Mouse (Mus musculus): ENCODE measurements at regions not wholly inside any gene's neighbourhood (a gene's known extent, or its start where the extent isn't known, plus 50 kb on each side); places are given as distances from the start of the nearest gene placed in this dataset.

DNA sequence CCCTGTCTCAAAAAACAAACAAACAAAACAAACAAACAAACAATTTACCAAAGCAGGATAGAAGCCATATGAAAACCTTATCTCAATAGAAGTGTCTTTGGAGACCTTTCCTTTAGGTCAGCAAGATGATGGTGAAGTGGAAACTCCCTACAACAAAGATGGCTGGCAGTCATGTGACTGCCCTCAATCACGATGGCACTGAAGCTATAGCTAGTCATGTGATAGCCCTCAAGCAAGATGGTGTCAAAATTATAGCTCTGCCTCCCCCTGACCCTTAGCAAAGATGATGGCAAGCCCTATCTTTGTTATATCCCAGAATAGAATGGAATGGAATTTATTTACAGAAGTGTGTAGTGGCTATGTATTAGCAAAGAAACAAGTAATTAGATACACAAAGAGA lies 423.2 kb downstream of the 1810013L24Rik start:
- Histone ChIP-seq H3K4me3 (ENCODE audit: insufficient read depth in 1 of 2, low read depth in 1 of 2, low read length in 2 of 2, poor library complexity in 1 of 2, severe bottlenecking in 1 of 2) (no peak overlapping the region), H3K36me3 (ENCODE audit: control insufficient read depth, insufficient read depth, low read length, poor library complexity, severe bottlenecking) (no peaks in the 10 kb centered on the region), H3K4me1 (ENCODE audit: control insufficient read depth in 2 of 2, insufficient read depth in 2 of 2, low read length in 2 of 2, poor library complexity in 1 of 2) (peaks cover 4 to 20% of the 10 kb centered on the region in 2 experiments), H3K9me3 (ENCODE audit: control insufficient read depth, insufficient read depth, low read depth, low read length) (no peaks in the 10 kb centered on the region), H3K27ac (ENCODE audit: insufficient read depth, low read depth, low read length, poor library complexity, severe bottlenecking) (no peak overlapping the region), H3K9ac (ENCODE audit: insufficient read depth, low read depth, low read length, poor library complexity, severe bottlenecking) (no peak overlapping the region)
- no peak for DNase-seq (ENCODE audit: low read depth, low spot score)
- in situ Hi-C loops (cut with MboI; ENCODE audit: low sequenced_read_pairs in 2 of 2, unreplicated experiment in 2 of 2) = no loop called here
- TF ChIP-seq MAFK (IDR thresholded peaks at IDR 0.05; ENCODE audit: insufficient read depth, low read depth, low read length) (no peak), HCFC1 (IDR thresholded peaks at IDR 0.05; ENCODE audit: borderline replicate concordance, insufficient read depth, low read length) (peak; percentile 63; the same call in 1 of the 2 replicates)

DNA sequence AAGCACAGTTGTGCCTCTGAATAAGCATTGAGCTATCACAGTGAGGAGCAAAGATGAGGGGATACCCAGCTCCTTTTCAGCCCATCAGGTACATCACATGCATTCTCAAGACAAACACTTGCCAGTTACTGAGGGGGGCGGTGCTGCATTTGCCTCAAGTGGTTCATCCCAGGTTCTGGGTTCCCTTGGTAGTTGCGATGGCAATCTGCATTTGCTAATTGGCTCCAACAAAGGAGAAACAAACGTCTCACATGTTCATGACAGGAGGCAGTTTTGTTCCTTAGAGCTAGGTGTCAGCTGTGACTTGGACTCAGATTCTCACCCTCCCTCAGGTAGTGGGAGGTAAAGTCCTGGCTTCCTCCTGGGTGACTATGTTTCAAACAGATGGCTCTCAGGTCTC lies 425.5 kb downstream of the 1810013L24Rik start:
- no peak for DNase-seq (ENCODE audit: low read depth, low spot score)
- TF ChIP-seq CHD2 (IDR thresholded peaks at IDR 0.05; ENCODE audit: low read depth, low read length) = no peak
- TF ChIP-seq ZC3H11A (IDR thresholded peaks at IDR 0.05; ENCODE audit: borderline replicate concordance, low read depth, low read length) = no peak
- TF ChIP-seq ZNF384 (IDR thresholded peaks at IDR 0.05; ENCODE audit: low read depth, low read length) = no peak
- no peak for TF ChIP-seq HCFC1 (IDR thresholded peaks at IDR 0.05; ENCODE audit: borderline replicate concordance, insufficient read depth, low read length)
- TF ChIP-seq MAFK (IDR thresholded peaks at IDR 0.05; ENCODE audit: insufficient read depth, low read depth, low read length) = no peak
- no peak overlapping the region for H3K27ac ChIP-seq (ENCODE audit: insufficient read depth, low read depth, low read length, poor library complexity, severe bottlenecking)
- 0 out of 2 replicates have a peak, but pooled peaks cover 4% of the 10 kb centered on the region for H3K36me3 ChIP-seq (ENCODE audit: control insufficient read depth, insufficient read depth, low read length, poor library complexity, severe bottlenecking)
- H3K4me1 ChIP-seq (ENCODE audit: control insufficient read depth in 2 of 2, insufficient read depth in 2 of 2, low read length in 2 of 2, poor library complexity in 1 of 2) = peaks cover 0 to 4% of the 10 kb centered on the region in 2 experiments; a peak in 2 of 4 replicates
- no peak overlapping the region for H3K4me3 ChIP-seq (ENCODE audit: insufficient read depth in 1 of 2, low read depth in 1 of 2, low read length in 2 of 2, poor library complexity in 1 of 2, severe bottlenecking in 1 of 2)
- in situ Hi-C loops (cut with MboI; ENCODE audit: low sequenced_read_pairs in 2 of 2, unreplicated experiment in 2 of 2) = no loop called here
- H3K9me3 ChIP-seq (ENCODE audit: control insufficient read depth, insufficient read depth, low read depth, low read length) = peaks cover 1% of the 10 kb centered on the region
- no peak overlapping the region for H3K9ac ChIP-seq (ENCODE audit: insufficient read depth, low read depth, low read length, poor library complexity, severe bottlenecking)

GRCm38 (mm10) chr16:9260966-9261365 lies 431.1 kb downstream of the 1810013L24Rik start:
- H3K9ac ChIP-seq (ENCODE audit: insufficient read depth, low read depth, low read length, poor library complexity, severe bottlenecking) = no peak overlapping the region
- no peak overlapping the region; the same call in 1 of the 2 replicates for H3K27ac ChIP-seq (ENCODE audit: insufficient read depth, low read depth, low read length, poor library complexity, severe bottlenecking)
- H3K4me1 ChIP-seq (ENCODE audit: control insufficient read depth in 2 of 2, insufficient read depth in 2 of 2, low read length in 2 of 2, poor library complexity in 1 of 2) = 0 out of 4 replicates have a peak, but pooled peaks cover 0 to 2% of the 10 kb centered on the region in 2 experiments
- no peak for TF ChIP-seq ZC3H11A (IDR thresholded peaks at IDR 0.05; ENCODE audit: borderline replicate concordance, low read depth, low read length)
- TF ChIP-seq ZNF384 (IDR thresholded peaks at IDR 0.05; ENCODE audit: low read depth, low read length) = no peak
- TF ChIP-seq CHD2 (IDR thresholded peaks at IDR 0.05; ENCODE audit: low read depth, low read length) = no peak
- TF ChIP-seq MAFK (IDR thresholded peaks at IDR 0.05; ENCODE audit: insufficient read depth, low read depth, low read length) = no peak
- TF ChIP-seq HCFC1 (IDR thresholded peaks at IDR 0.05; ENCODE audit: borderline replicate concordance, insufficient read depth, low read length) = no peak
- peaks cover 12% of the 10 kb centered on the region for H3K9me3 ChIP-seq (ENCODE audit: control insufficient read depth, insufficient read depth, low read depth, low read length)
- no peak overlapping the region for H3K4me3 ChIP-seq (ENCODE audit: insufficient read depth in 1 of 2, low read depth in 1 of 2, low read length in 2 of 2, poor library complexity in 1 of 2, severe bottlenecking in 1 of 2)
- no peak for DNase-seq (ENCODE audit: low read depth, low spot score)
- in situ Hi-C loops (cut with MboI; ENCODE audit: low sequenced_read_pairs in 2 of 2, unreplicated experiment in 2 of 2) = no loop called here
- peaks cover 6% of the 10 kb centered on the region; the same call in 1 of the 2 replicates for H3K36me3 ChIP-seq (ENCODE audit: control insufficient read depth, insufficient read depth, low read length, poor library complexity, severe bottlenecking)

- Histone ChIP-seq H3K9me3 (ENCODE audit: control insufficient read depth, insufficient read depth, low read depth, low read length) (peaks cover 12% of the 10 kb centered on the region), H3K27ac (ENCODE audit: insufficient read depth, low read depth, low read length, poor library complexity, severe bottlenecking) (peak overlapping the region; percentile 95; the same call in 1 of the 2 replicates), H3K36me3 (ENCODE audit: control insufficient read depth, insufficient read depth, low read length, poor library complexity, severe bottlenecking) (peaks cover 8% of the 10 kb centered on the region), H3K4me3 (ENCODE audit: insufficient read depth in 1 of 2, low read depth in 1 of 2, low read length in 2 of 2, poor library complexity in 1 of 2, severe bottlenecking in 1 of 2) (no peak overlapping the region), H3K4me1 (ENCODE audit: control insufficient read depth in 2 of 2, insufficient read depth in 2 of 2, low read length in 2 of 2, poor library complexity in 1 of 2) (peaks cover 2 to 5% of the 10 kb centered on the region in 2 experiments; a peak in 3 of 4 replicates), H3K9ac (ENCODE audit: insufficient read depth, low read depth, low read length, poor library complexity, severe bottlenecking) (no peak overlapping the region; the same call in 1 of the 2 replicates)
- in situ Hi-C loops (cut with MboI; ENCODE audit: low sequenced_read_pairs in 2 of 2, unreplicated experiment in 2 of 2) = no loop called here
- DNase-seq (ENCODE audit: low read depth, low spot score) = no peak
- TF ChIP-seq CHD2 (IDR thresholded peaks at IDR 0.05; ENCODE audit: low read depth, low read length) = no peak
- peak; percentile 90 for TF ChIP-seq ZNF384 (IDR thresholded peaks at IDR 0.05; ENCODE audit: low read depth, low read length)
Observed at GRCm38 (mm10) chr16:9264554-9265145, 434.8 kb downstream of the 1810013L24Rik start.

GRCm38 (mm10) chr16:9267204-9267603 lies 437.3 kb downstream of the 1810013L24Rik start:
- Histone ChIP-seq H3K27ac (ENCODE audit: insufficient read depth, low read depth, low read length, poor library complexity, severe bottlenecking) (peak overlapping the region; percentile 93), H3K4me3 (ENCODE audit: insufficient read depth in 1 of 2, low read depth in 1 of 2, low read length in 2 of 2, poor library complexity in 1 of 2, severe bottlenecking in 1 of 2) (no peak overlapping the region), H3K9ac (ENCODE audit: insufficient read depth, low read depth, low read length, poor library complexity, severe bottlenecking) (no peak overlapping the region), H3K4me1 (ENCODE audit: control insufficient read depth in 2 of 2, insufficient read depth in 2 of 2, low read length in 2 of 2, poor library complexity in 1 of 2) (peaks cover 2 to 8% of the 10 kb centered on the region in 2 experiments; a peak in 3 of 4 replicates), H3K9me3 (ENCODE audit: control insufficient read depth, insufficient read depth, low read depth, low read length) (peaks cover 6% of the 10 kb centered on the region; the same call in 1 of the 2 replicates), H3K36me3 (ENCODE audit: control insufficient read depth, insufficient read depth, low read length, poor library complexity, severe bottlenecking) (peaks cover 6% of the 10 kb centered on the region)
- in situ Hi-C loops (cut with MboI; ENCODE audit: low sequenced_read_pairs in 2 of 2, unreplicated experiment in 2 of 2) = no loop called here
- DNase-seq (ENCODE audit: low read depth, low spot score) = peak; percentile 67
- TF ChIP-seq HCFC1 (IDR thresholded peaks at IDR 0.05; ENCODE audit: borderline replicate concordance, insufficient read depth, low read length) (no peak), ZC3H11A (IDR thresholded peaks at IDR 0.05; ENCODE audit: borderline replicate concordance, low read depth, low read length) (no peak), ZNF384 (IDR thresholded peaks at IDR 0.05; ENCODE audit: low read depth, low read length) (no peak), CHD2 (IDR thresholded peaks at IDR 0.05; ENCODE audit: low read depth, low read length) (0 out of 2 replicates have a peak, but pooled peaks have one; percentile 10)

All from ES-E14 (cell line).